Mouse (Mus musculus) brain, adult 2 months (tissue): ENCODE data around the gene Alx3.
"Not testable (repeated sequence)": the region's sequence is repeated elsewhere in the genome, so short reads cannot be mapped to it uniquely, and the experiment has no call there.

Experiments used
- DNase-seq: peaks from one replicate; pipeline ENCODE4 v3.0.0; 2011; ENCODE audit warnings: low read depth, low spot score

Alx3 gene

DNA sequence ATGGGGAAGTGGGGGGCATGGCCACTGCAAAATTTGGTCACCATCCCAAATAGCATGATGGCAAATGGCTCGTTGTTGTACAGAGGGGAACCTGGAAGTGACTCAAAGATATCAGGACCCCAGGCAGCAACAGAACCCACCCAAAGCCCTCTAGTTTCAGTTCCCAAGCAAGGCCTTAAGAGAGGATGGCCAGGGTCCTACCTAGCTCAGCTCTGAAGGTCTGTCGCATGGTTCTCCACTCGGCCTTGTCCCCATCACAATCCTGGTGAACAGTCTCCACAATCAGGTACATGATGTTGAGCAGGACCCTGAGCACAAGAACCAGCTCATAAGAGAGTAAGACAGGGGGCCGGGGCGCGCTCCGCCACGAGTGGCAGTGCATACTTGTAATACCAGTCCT is 29.6 kb downstream of the Alx3 start:
- DNase-seq: no peak

DNA sequence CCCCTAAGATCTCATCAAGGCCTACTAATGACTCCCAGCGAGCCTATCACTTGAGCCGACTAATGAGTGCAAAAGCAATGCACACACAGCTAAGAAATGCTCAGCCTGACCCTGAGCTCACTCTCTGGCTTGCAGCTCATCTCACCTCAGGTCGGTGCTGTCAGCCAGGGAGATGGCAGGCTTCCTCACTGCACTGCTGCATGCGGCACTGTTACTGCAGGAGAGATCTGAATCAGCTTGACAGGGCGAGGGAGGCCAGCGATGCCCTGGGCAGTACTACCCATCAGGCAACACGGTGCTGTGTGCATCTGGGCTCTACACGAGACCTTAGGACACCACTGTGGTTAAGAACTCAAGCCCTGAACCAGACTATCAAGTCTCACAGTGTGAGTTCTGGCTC is 30.7 kb downstream of the Alx3 start:
- DNase-seq: no peak

DNA sequence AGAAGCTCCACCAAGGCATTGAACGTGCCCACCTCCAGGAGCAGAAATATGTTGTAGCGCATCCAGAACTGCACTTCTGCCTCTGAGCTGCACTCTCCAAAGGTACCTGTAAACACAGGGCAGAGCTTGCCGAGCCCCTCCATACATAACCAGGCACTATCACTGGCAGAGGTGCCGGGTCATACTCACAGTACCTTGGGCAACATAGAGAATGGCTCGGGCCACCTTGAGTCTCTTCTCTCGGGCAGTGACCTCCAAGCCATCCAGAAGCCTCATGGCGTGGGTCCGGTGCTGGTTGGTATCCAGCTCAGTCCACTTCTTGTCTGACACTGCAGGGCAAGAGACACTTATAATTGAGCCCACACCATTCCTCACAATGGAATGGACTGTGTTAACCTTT is 31.9 kb downstream of the Alx3 start:
- DNase-seq: no peak

DNA sequence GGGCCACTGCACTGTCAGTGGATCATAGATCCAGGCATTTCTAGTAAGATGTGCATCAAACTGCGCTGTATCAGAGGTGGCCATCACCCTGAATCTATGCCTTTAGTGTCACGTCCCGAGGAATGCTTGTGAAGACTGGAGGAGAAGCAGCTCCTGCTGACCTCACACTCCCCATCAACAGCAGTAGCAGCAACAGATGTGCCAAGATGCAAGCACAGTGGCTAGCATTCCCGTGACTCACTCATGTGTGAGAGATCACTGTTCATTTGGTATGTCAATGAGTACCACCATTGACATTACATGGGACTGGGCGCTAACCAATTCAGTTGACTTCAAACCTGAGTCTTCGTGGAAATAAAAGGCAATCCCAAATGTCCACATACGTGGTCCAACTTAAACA is 32.8 kb downstream of the Alx3 start:
- no peak for DNase-seq

DNA sequence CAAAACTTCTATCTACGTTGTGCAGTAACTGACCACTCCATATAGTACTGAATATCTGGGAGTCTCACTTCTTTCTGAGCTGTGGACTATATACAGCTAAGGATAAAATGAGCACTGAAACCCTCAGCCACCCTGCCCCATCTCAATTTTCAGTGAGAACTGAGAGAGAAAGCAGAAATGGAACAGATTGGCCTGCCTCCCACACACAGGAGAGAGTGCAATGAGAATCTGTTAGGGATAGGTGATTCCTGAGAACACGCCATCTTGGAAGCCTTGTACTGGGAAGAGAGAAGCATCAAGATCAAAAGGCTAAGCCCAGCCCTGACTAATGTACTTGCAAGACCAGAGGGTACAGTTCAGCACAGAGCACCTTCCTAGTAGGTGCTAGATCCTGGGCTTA is 33.7 kb downstream of the Alx3 start:
- peak; percentile 67 for DNase-seq

DNA sequence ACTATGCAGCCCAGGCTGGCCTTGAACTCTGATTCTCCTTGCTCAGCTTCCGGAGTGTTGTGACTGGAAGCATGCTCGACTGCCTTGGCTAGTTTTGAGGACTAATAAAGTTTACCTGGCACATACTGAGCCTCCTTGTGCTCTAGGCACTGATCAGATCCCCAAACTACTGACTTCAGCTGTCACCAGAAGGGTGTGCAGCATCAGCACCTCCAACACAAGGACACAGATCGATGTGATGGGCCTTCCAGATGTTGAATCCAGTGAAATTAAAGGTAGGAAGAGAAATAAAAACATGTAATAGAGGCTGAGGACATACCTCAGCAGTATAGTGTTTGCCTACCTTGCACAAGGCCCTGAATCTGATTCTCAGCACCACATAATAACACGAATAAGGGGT is 34.6 kb downstream of the Alx3 start:
- DNase-seq: no peak

DNA sequence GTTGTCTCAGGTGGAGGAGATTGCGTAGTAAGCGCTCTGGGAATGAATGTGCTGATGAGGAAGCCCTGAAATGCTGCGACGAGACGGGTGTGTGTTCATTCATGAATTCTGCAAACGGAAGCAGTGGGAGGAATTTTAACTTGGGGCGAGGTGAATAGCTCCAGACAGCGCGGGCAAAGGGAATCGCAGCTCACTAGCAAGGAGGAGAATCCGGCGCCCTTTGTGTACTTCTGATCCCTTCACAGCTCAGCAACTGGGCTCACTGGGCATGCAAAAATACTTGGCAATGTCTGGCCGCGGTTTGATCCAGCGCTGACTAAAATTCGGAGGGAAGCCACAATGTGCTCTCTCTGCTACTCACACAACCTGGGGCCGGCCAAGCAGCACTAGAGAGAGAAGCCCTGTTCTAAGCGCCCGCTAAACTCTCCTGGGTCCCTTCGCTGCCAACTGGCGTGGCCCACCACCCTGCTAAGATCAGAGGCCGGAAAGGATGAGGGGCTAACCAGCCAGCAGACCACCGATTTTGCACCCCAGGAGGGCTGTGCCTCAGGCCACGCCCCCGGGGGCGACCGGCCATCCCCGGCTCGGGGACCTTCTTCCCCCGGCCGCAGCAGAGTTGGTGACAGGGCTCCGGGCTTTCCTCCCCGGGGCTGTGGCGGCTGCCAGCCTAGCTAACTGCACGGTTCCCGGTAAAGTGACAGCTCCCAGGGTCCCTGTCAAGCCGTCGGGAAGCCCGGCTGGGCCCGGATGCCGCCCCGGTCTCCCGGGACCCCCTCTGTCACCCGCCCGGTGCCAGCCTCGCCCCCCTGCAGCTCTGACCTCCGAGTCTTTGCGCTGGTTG is 36.1 kb downstream of the Alx3 start, which contains the start of gene Gm10961:
Gene Gm10961, plus strand, starts transcription at position 641 of the 841 bp plus-strand sequence.
- peak; percentile 84 for DNase-seq

DNA sequence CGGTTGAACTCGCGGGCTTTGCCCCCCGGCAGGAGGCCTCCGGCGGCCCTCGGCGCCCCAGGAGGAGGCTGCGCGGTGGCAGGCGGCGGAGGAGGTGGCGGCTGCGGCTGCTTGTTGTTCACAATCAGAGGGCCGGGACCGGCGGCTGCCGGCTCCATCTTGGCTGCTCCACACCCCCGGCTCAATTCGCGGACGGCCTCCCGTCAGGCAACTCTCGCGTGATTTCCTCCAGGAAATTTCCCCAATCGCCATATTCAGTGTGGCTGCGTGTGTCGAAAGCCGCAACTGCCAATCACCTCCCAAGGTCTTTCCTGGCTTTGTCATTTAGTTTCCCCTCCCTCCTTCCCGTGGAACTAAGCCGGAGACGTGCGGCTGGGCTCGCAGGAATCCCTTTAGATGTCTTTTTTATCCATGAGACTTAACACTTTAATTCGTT is 36.7 kb downstream of the Alx3 start, which contains the start of gene Strip1:
Gene Strip1, minus strand, starts transcription at position 172 of the 436 bp plus-strand sequence.
- peak; percentile 99 for DNase-seq

DNA sequence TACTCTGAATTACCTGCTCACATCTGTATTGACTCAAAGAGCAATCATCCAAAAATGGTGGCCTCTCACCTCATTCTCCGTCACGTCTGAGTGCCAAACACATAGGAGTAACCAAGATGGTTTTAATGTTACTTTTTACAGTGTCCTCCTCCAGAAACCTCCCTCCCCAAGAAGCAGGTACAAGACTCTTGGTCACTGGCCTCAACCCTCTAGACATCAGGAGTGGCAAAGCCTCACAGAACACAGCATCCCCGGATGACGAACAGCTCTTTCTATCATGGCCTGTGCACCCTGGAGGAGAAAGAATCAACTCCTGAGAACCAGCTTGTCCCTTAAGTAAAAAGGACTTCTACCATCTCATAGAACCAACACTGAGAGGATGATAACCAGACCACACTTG is 38.0 kb downstream of the Alx3 start:
- DNase-seq: no peak

DNA sequence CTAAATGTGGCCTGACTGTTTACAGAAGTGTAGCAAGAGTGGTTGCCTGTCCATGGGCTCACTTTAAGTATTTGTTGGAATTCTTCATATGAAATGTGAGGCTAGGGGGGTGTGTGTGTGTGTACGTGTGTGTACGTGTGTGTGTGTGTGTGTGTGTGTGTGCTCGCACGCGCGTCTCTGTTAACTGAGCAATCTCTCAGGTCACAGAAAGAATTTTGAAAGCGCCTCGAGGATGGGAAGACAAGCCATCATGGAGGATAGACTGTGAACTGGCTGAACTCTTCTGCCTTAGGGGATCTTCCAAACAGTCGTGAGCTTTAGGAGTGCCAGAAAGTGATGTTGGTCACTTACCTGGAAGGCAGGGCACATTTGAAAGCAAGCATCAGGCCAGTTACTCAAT is 39.1 kb downstream of the Alx3 start:
- no peak for DNase-seq

DNA sequence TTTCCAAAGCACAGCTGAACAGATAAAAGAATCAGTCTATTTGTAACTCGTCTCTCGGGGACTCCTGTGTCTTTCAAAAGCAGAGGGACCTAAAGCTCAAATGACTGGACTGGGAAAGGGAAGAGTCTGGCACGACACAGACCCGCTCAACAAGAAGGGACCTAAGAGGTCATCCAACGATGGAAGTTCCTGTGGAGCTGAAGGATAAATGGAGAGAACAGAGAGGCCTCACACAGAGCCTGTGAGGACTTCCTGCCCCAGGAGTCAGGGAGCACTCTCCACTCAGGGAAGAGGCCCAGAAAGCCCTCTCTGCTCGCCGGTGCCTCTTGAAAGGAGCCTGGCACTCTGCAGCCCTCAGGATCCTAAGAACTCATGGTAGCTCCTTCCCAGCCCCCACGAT is 41.0 kb downstream of the Alx3 start:
- DNase-seq: no peak

DNA sequence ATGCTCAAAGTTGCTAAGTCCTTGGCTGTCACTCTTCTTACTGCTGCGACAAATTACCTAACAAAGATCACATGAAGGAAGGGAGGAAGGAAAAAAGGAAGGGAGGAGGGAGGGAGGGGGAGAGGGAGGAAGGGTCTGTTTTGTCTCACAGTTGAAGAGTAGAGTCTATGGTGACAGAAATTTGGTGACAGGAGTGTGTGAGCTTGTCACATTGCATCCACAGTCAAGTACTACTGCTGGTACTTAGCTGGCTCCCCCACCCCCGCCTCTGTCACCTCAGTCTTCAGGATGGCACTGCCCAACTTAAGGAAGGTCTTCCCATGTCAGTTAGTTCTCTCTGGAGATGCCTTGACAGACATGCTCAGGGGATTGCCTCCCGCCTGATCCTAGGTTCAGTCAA is 41.4 kb downstream of the Alx3 start:
- DNase-seq: no peak

DNA sequence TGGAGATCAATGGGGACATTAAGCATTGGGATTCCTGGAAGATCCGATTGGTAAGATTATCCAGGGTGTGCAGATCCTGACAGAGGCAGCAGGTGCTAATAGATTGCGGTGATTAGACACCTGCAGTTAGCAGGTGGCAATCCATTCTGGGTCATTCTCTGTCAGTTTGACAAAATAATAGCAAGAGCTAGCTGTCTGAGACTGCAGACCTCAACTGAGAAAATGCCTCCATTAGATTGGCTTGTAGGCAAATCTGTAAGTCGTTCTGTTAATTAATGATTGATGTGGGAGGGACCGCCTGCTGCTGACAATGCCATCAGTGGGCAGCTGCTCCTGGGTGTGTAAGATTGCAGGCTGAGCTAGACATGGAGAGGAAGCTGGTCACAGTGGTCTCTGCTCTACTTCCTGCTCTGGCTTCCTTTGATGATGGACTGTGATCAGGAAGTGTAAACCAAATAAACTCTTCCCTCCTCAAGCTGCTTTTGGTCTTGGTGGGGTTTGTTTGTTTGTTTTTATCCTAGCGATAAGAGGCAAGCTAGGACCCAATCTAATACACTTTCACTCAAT is 42.9 kb downstream of the Alx3 start:
- DNase-seq: no peak

DNA sequence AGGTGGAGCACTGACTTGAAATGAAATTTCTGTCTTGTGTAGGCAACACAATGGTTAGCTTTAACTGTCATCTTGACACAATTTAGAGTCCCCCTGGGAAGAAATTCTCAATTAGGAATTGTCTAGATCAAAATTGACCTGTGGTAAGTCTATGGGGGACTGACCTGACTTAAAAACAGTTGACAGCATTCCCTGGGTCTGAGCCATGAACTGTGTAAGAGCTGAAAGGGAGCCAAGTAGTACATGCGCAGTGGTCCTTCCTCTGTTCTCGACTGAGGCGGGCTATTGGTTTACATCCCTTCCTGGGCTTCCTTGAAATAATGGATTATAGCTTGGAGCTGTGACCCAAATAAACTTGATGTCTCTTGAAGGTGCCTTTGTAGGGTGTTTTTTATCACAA is 52.1 kb downstream of the Alx3 start:
- DNase-seq: no peak

DNA sequence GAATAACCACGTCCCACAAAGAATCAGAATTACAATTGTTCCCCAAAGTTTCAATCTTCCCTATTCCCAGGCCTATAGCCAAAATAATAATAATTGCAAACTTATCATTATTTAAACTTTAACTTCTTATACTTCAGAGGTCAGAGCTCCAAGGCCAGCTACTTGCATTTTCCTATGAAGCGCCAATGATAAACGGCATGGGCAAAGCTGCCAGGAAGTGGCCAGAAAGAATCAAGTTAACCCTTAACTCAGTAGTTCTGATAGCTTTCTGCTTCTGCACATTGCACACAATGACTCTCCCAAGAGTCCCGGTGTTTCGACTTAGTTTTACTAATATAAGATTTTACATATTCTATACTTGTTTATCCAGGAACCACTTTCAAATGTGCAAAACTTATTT is 55.4 kb downstream of the Alx3 start:
- DNase-seq: not testable (repeated sequence)

DNA sequence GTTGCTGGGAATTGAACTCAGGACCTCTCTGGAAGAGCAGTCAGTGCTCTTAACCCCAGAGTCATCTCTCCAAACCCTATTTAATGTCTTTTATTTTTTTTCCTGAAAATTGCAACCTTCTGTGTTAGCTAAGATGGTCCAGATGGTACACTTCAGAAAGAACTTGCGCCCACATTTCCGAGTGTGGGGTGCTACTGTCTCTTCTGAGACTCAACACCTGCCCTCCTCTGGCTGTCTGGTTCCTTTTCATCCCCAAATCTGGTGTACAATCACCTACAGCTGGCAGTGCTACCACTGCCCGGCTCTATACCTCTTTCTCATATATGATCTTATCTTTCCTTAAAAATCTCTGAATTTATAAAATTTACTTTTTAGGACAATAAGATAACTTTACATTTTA is 58.1 kb downstream of the Alx3 start:
- DNase-seq: peak; percentile 65

DNA sequence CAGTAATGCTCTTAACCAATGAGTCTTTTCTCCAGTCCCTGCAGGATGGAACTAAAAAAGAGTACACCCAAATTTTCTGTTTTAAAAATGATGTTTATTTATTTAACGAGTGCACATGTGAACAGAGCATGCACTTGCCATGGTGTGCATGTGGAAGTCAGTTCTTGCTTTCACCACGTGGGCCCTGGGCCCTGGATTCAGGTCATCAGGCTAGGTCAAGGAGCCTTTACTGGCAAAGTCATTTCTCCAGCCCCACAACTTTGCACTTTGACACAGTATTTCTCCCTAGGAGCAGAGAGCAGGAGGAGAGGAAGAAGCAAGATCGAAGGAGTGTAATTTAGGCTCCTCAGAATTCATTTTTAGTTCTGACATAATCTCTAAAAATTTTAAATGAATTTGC is 60.0 kb downstream of the Alx3 start:
- DNase-seq: no peak
